Comparison of ENCODE assay signal across 13 mouse cellular contexts in the genomic region with DNA sequence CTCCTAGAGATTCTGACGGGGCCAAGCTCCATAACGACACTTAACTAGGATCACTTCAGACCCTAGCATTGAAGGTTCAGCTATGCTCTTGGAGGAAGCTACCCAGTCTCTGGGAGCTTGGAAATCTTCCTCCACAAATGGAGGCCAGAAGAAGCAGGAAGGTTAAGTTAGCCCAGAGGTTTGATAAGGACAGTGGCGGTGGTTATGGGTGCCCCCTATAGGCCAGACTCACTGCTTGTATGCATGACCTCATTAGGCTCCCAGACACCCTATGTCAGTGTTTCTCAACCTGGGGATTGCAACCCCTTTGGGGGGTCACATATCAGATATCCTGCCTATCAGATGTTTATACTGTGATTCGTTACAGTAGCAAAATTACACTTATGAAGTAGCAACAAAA. TPM values are rescaled to one million over a fixed set of nuclear protein-coding genes. Genes with fewer than 3 reads are reported as not detected.
DNase-seq lines count a peak whose midpoint lies in the region; ATAC-seq and TF ChIP-seq lines count a peak whose summit lies in the region.
"Had no signal": no experiment of that assay in that cellular context is flagged by ENCODE, and none has a peak within 500 bp of the region (broad histone marks: within the 10 kb centered on the region; RNA-seq: fewer than 3 reads in every experiment).

No protein-coding gene starts in this region.

- ATAC-seq in forebrain, embryonic 11.5 days (replicated peaks; ENCODE audit: low FRiP score), result no peak
- no peak for ATAC-seq in forebrain, embryonic 16.5 days
- no peak for ATAC-seq in lung, embryonic 14.5 days (ENCODE audit: insufficient read depth)

- H3K9me3 ChIP-seq in forebrain, embryonic 11.5 days (ENCODE audit: control insufficient read depth, low read length), result no peaks in the 10 kb centered on the region
- no peaks in the 10 kb centered on the region for H3K9me3 ChIP-seq in forebrain, embryonic 16.5 days (ENCODE audit: control insufficient read depth, low read length)
- H3K9me3 ChIP-seq in lung, embryonic 14.5 days (ENCODE audit: low read depth, low read length), result no peaks in the 10 kb centered on the region
- H3K9me3 ChIP-seq: limb, embryonic 13.5 days; neural tube, embryonic 13.5 days had no signal

- no peak overlapping the region for H3K27ac ChIP-seq in forebrain, embryonic 11.5 days (ENCODE audit: low read depth, low read length)
- no peak overlapping the region for H3K27ac ChIP-seq in forebrain, embryonic 16.5 days (ENCODE audit: low read length)
- no peak overlapping the region for H3K27ac ChIP-seq in lung, embryonic 14.5 days (ENCODE audit: low read depth)
- H3K27ac ChIP-seq: limb, embryonic 13.5 days; neural tube, embryonic 13.5 days had no signal

- H3K9ac ChIP-seq in forebrain, embryonic 11.5 days (ENCODE audit: low read length), result no peak overlapping the region
- no peak overlapping the region for H3K9ac ChIP-seq in forebrain, embryonic 16.5 days (replicated peaks; ENCODE audit: low read depth, low read length)
- no peak overlapping the region for H3K9ac ChIP-seq in lung, embryonic 14.5 days
- H3K9ac ChIP-seq: limb, embryonic 13.5 days; neural tube, embryonic 13.5 days had no signal

- peak; percentile 38 for TF ChIP-seq CTCF in lung, embryonic 14.5 days (IDR thresholded peaks at IDR 0.05; ENCODE audit: low read depth)

- H3K4me1 ChIP-seq in forebrain, embryonic 11.5 days (replicated peaks; ENCODE audit: control insufficient read depth, insufficient read depth, low read length), result peaks cover 10% of the 10 kb centered on the region; the same call in 1 of the 2 replicates
- peaks cover 25% of the 10 kb centered on the region for H3K4me1 ChIP-seq in forebrain, embryonic 16.5 days (replicated peaks; ENCODE audit: control insufficient read depth, insufficient read depth, low read length)
- H3K4me1 ChIP-seq in lung, embryonic 14.5 days (ENCODE audit: insufficient read depth), result no peaks in the 10 kb centered on the region

- no peak overlapping the region for H3K4me3 ChIP-seq in forebrain, embryonic 11.5 days (ENCODE audit: low read depth, low read length)
- H3K4me3 ChIP-seq in forebrain, embryonic 16.5 days (replicated peaks; ENCODE audit: low read length), result no peak overlapping the region
- H3K4me3 ChIP-seq in lung, embryonic 14.5 days (ENCODE audit: low read depth, low read length), result no peak overlapping the region
- H3K4me3 ChIP-seq: limb, embryonic 13.5 days; neural tube, embryonic 13.5 days had no signal

- peaks cover 38% of the 10 kb centered on the region for H3K27me3 ChIP-seq in forebrain, embryonic 11.5 days (ENCODE audit: control insufficient read depth, insufficient read depth, low read length)
- H3K27me3 ChIP-seq in forebrain, embryonic 16.5 days (replicated peaks; ENCODE audit: control insufficient read depth, insufficient read depth, low read length), result peaks cover 32% of the 10 kb centered on the region
- H3K27me3 ChIP-seq in lung, embryonic 14.5 days (ENCODE audit: insufficient read depth, low read length), result peaks cover 37% of the 10 kb centered on the region
- no peaks in the 10 kb centered on the region; the same call in 1 of the 2 replicates for H3K27me3 ChIP-seq in splenic B cell, adult 2 months (ENCODE audit: control insufficient read depth, insufficient read depth, low read length, poor library complexity, severe bottlenecking)

- WGBS in forebrain, embryonic 11.5 days, result 64% methylated on average over 4 of the region's 4 CpGs
- 66% methylated on average over 4 of the region's 4 CpGs for WGBS in forebrain, embryonic 16.5 days
- WGBS in lung, embryonic 14.5 days, result 56% methylated on average over 4 of the region's 4 CpGs

- H3K4me2 ChIP-seq in forebrain, embryonic 11.5 days (ENCODE audit: low read depth, low read length, severe bottlenecking), result no peak overlapping the region
- no peak overlapping the region for H3K4me2 ChIP-seq in forebrain, embryonic 16.5 days (ENCODE audit: low read length)
- no peak overlapping the region for H3K4me2 ChIP-seq in lung, embryonic 14.5 days
- H3K4me2 ChIP-seq: limb, embryonic 13.5 days; neural tube, embryonic 13.5 days had no signal

- DNase-seq in forebrain, embryonic 11.5 days (ENCODE audit: low spot score), result peak; percentile 49
- DNase-seq in lung, embryonic 14.5 days, result no peak
- DNase-seq in lung, postnatal 25 days (ENCODE audit: low spot score), result no peak
- DNase-seq in ZHBTc4 (ENCODE audit: low read depth, low spot score), result peak; percentile 27
- peak; percentile 40 for DNase-seq in splenic B cell, adult 2 months (ENCODE audit: low read depth, low spot score)
- DNase-seq in c-Kit-positive CD71-positive TER-119-positive erythroid progenitor cells, embryonic 14.5 days (ENCODE audit: low spot score), result no peak
- no peak for DNase-seq in urinary bladder, postnatal 14 days (ENCODE audit: low spot score)
- DNase-seq: cerebellum, adult 11-12 months; spleen, adult 18-20 months had no signal

- H3K36me3 ChIP-seq in forebrain, embryonic 11.5 days (ENCODE audit: control insufficient read depth, insufficient read depth, low read length), result no peaks in the 10 kb centered on the region
- H3K36me3 ChIP-seq in forebrain, embryonic 16.5 days (ENCODE audit: control insufficient read depth, insufficient read depth), result no peaks in the 10 kb centered on the region
- H3K36me3 ChIP-seq in lung, embryonic 14.5 days (ENCODE audit: insufficient read depth), result no peaks in the 10 kb centered on the region
- H3K36me3 ChIP-seq in splenic B cell, adult 2 months (ENCODE audit: control insufficient read depth, insufficient read depth, low read length, poor library complexity, severe bottlenecking), result no peaks in the 10 kb centered on the region
- H3K36me3 ChIP-seq: limb, embryonic 13.5 days; neural tube, embryonic 13.5 days had no signal

RNA-seq across cellular contexts. Expression of a gene that starts 2.8 kb away (rescaled TPM):
- 0.95 and 1.1 TPM in 2 replicates for polyA plus RNA-seq in forebrain, embryonic 11.5 days (2014; fragmentation: Nextera tagmentation; extraction: Ambion mirVana)
- 1.8 and 2.4 TPM in 2 replicates for polyA plus RNA-seq in forebrain, embryonic 16.5 days (2015; fragmentation: Nextera tagmentation; extraction: Ambion mirVana)
- not detected in 2 replicates for polyA plus RNA-seq in lung, embryonic 14.5 days (2014; fragmentation: Nextera tagmentation; extraction: Ambion mirVana)
- polyA plus RNA-seq: heart, embryonic 14.5 days; limb, embryonic 13.5 days had no signal

RNA-seq across cellular contexts. Expression of a gene that starts 12.0 kb away (rescaled TPM):
- polyA plus RNA-seq in forebrain, embryonic 11.5 days (2014; fragmentation: Nextera tagmentation; extraction: Ambion mirVana), result 40.9 and 43.8 TPM in 2 replicates
- 72.3 and 73.3 TPM in 2 replicates for polyA plus RNA-seq in forebrain, embryonic 16.5 days (2015; fragmentation: Nextera tagmentation; extraction: Ambion mirVana)
- 30.9 and 31.1 TPM in 2 replicates for polyA plus RNA-seq in lung, embryonic 14.5 days (2014; fragmentation: Nextera tagmentation; extraction: Ambion mirVana)

RNA-seq across cellular contexts. Expression of a gene that starts 36.7 kb away (rescaled TPM):
- 32.3 and 34.8 TPM in 2 replicates for polyA plus RNA-seq in forebrain, embryonic 11.5 days (2014; fragmentation: Nextera tagmentation; extraction: Ambion mirVana)
- polyA plus RNA-seq in forebrain, embryonic 16.5 days (2015; fragmentation: Nextera tagmentation; extraction: Ambion mirVana), result 33.5 and 38.1 TPM in 2 replicates
- 23.4 and 25.3 TPM in 2 replicates for polyA plus RNA-seq in lung, embryonic 14.5 days (2014; fragmentation: Nextera tagmentation; extraction: Ambion mirVana)

Comparison
In these comparisons a context has a peak if more than half of its experiments do, and no peak if none do; other contexts are left out.
1. DNase-seq: peak in forebrain, embryonic 11.5 days (single experiment), ZHBTc4 (single experiment) and splenic B cell, adult 2 months (single experiment); none in lung, embryonic 14.5 days (single experiment), lung, postnatal 25 days (single experiment), c-Kit-positive CD71-positive TER-119-positive erythroid progenitor cells, embryonic 14.5 days (single experiment) and urinary bladder, postnatal 14 days (single experiment).